Mouse (Mus musculus): ENCODE measurements at regions not wholly inside any gene's neighbourhood (a gene's known extent, or its start where the extent isn't known, plus 50 kb on each side); places are given as distances from the start of the nearest gene placed in this dataset.

- TF ChIP-seq POLR2A (IDR thresholded peaks at IDR 0.05; ENCODE audit: insufficient read depth, low read depth, low read length): no peak
- no peak for TF ChIP-seq CTCF (IDR thresholded peaks at IDR 0.05)
- TF ChIP-seq EP300 (IDR thresholded peaks at IDR 0.05; ENCODE audit: insufficient read depth, low read depth, low read length): no peak
- Histone ChIP-seq H3K27ac (no peak overlapping the region), H3K79me2 (replicated peaks; ENCODE audit: control insufficient read depth, insufficient read depth, low read length) (no peaks in the 10 kb centered on the region), H3K4me3 (no peak overlapping the region), H3K4me1 (ENCODE audit: control insufficient read depth, insufficient read depth, low read length) (no peaks in the 10 kb centered on the region), H3K36me3 (ENCODE audit: control insufficient read depth, insufficient read depth, low read length) (no peaks in the 10 kb centered on the region), H3K9ac (ENCODE audit: low read depth, low read length) (no peak overlapping the region), H3K27me3 (ENCODE audit: control insufficient read depth, insufficient read depth, low read length) (no peaks in the 10 kb centered on the region)
- WGBS: 89% methylated on average over 2 of the region's 2 CpGs
- DNase-seq: no peak
- intact Hi-C loops (cut with DNase I): no loop called here
These were observed 131.9 kb upstream of the Fn1 start for GRCm38 (mm10) chr1:71784880-71785279.

- Histone ChIP-seq H3K9ac (ENCODE audit: low read depth, low read length) (no peak overlapping the region), H3K4me1 (ENCODE audit: control insufficient read depth, insufficient read depth, low read length) (no peaks in the 10 kb centered on the region), H3K79me2 (replicated peaks; ENCODE audit: control insufficient read depth, insufficient read depth, low read length) (no peaks in the 10 kb centered on the region), H3K27ac (no peak overlapping the region), H3K36me3 (ENCODE audit: control insufficient read depth, insufficient read depth, low read length) (no peaks in the 10 kb centered on the region), H3K4me3 (no peak overlapping the region), H3K27me3 (ENCODE audit: control insufficient read depth, insufficient read depth, low read length) (no peaks in the 10 kb centered on the region)
- 87% methylated on average over 8 of the region's 8 CpGs for whole genome bisulfite sequencing
- TF ChIP-seq EP300 (IDR thresholded peaks at IDR 0.05; ENCODE audit: insufficient read depth, low read depth, low read length) (no peak), POLR2A (IDR thresholded peaks at IDR 0.05; ENCODE audit: insufficient read depth, low read depth, low read length) (no peak), CTCF (IDR thresholded peaks at IDR 0.05) (no peak)
- intact Hi-C loops (cut with DNase I): no loop called here
- no peak for DNase-seq
These were observed 125.3 kb upstream of the Fn1 start for GRCm38 (mm10) chr1:71778292-71778691.

GRCm38 (mm10) chr1:71775865-71776501 lies 123.0 kb upstream of the Fn1 start:
- intact Hi-C loops (cut with DNase I): no loop called here
- no peak overlapping the region for H3K4me3 ChIP-seq
- WGBS: 82% methylated on average over 19 of the region's 19 CpGs

GRCm38 (mm10) chr1:71772526-71772925 lies 119.5 kb upstream of the Fn1 start:
- H3K4me1 ChIP-seq (ENCODE audit: control insufficient read depth, insufficient read depth, low read length): no peaks in the 10 kb centered on the region
- 55% methylated on average over 2 of the region's 2 CpGs for WGBS
- no peaks in the 10 kb centered on the region for H3K79me2 ChIP-seq (replicated peaks; ENCODE audit: control insufficient read depth, insufficient read depth, low read length)
- no peak for DNase-seq
- no peak overlapping the region for H3K27ac ChIP-seq
- intact Hi-C loops (cut with DNase I): no loop called here
- no peaks in the 10 kb centered on the region for H3K27me3 ChIP-seq (ENCODE audit: control insufficient read depth, insufficient read depth, low read length)
- TF ChIP-seq CTCF (IDR thresholded peaks at IDR 0.05): no peak
- TF ChIP-seq POLR2A (IDR thresholded peaks at IDR 0.05; ENCODE audit: insufficient read depth, low read depth, low read length): no peak
- TF ChIP-seq EP300 (IDR thresholded peaks at IDR 0.05; ENCODE audit: insufficient read depth, low read depth, low read length): no peak
- no peaks in the 10 kb centered on the region for H3K36me3 ChIP-seq (ENCODE audit: control insufficient read depth, insufficient read depth, low read length)
- H3K4me3 ChIP-seq: no peak overlapping the region
- no peak overlapping the region for H3K9ac ChIP-seq (ENCODE audit: low read depth, low read length)

More at GRCm38 (mm10) chr1:71775865-71776501, 123.0 kb upstream of the Fn1 start:
- H3K27ac ChIP-seq: no peak overlapping the region
- no peaks in the 10 kb centered on the region for H3K27me3 ChIP-seq (ENCODE audit: control insufficient read depth, insufficient read depth, low read length)
- TF ChIP-seq POLR2A (IDR thresholded peaks at IDR 0.05; ENCODE audit: insufficient read depth, low read depth, low read length): no peak
- no peak for TF ChIP-seq EP300 (IDR thresholded peaks at IDR 0.05; ENCODE audit: insufficient read depth, low read depth, low read length)
- TF ChIP-seq CTCF (IDR thresholded peaks at IDR 0.05): no peak
- no peaks in the 10 kb centered on the region for H3K36me3 ChIP-seq (ENCODE audit: control insufficient read depth, insufficient read depth, low read length)
- H3K9ac ChIP-seq (ENCODE audit: low read depth, low read length): no peak overlapping the region
- DNase-seq: no peak
- no peaks in the 10 kb centered on the region for H3K79me2 ChIP-seq (replicated peaks; ENCODE audit: control insufficient read depth, insufficient read depth, low read length)
- no peaks in the 10 kb centered on the region for H3K4me1 ChIP-seq (ENCODE audit: control insufficient read depth, insufficient read depth, low read length)

GRCm38 (mm10) chr1:71771798-71772197 lies 118.8 kb upstream of the Fn1 start:
- 71% methylated on average over 6 of the region's 6 CpGs for WGBS
- no peaks in the 10 kb centered on the region for H3K79me2 ChIP-seq (replicated peaks; ENCODE audit: control insufficient read depth, insufficient read depth, low read length)
- no peaks in the 10 kb centered on the region for H3K4me1 ChIP-seq (ENCODE audit: control insufficient read depth, insufficient read depth, low read length)
- DNase-seq: no peak
- intact Hi-C loops (cut with DNase I): no loop called here
- TF ChIP-seq EP300 (IDR thresholded peaks at IDR 0.05; ENCODE audit: insufficient read depth, low read depth, low read length): no peak
- TF ChIP-seq POLR2A (IDR thresholded peaks at IDR 0.05; ENCODE audit: insufficient read depth, low read depth, low read length): no peak
- no peak for TF ChIP-seq CTCF (IDR thresholded peaks at IDR 0.05)
- no peaks in the 10 kb centered on the region for H3K36me3 ChIP-seq (ENCODE audit: control insufficient read depth, insufficient read depth, low read length)
- no peaks in the 10 kb centered on the region for H3K27me3 ChIP-seq (ENCODE audit: control insufficient read depth, insufficient read depth, low read length)
- no peak overlapping the region for H3K4me3 ChIP-seq
- no peak overlapping the region for H3K27ac ChIP-seq
- H3K9ac ChIP-seq (ENCODE audit: low read depth, low read length): no peak overlapping the region

GRCm38 (mm10) chr1:71769595-71769994 lies 116.6 kb upstream of the Fn1 start:
- TF ChIP-seq CTCF (IDR thresholded peaks at IDR 0.05) (no peak), EP300 (IDR thresholded peaks at IDR 0.05; ENCODE audit: insufficient read depth, low read depth, low read length) (no peak), POLR2A (IDR thresholded peaks at IDR 0.05; ENCODE audit: insufficient read depth, low read depth, low read length) (no peak)
- H3K4me1 ChIP-seq (ENCODE audit: control insufficient read depth, insufficient read depth, low read length): no peaks in the 10 kb centered on the region
- H3K27ac ChIP-seq: no peak overlapping the region
- H3K4me3 ChIP-seq: no peak overlapping the region
- DNase-seq: no peak
- no peaks in the 10 kb centered on the region for H3K79me2 ChIP-seq (replicated peaks; ENCODE audit: control insufficient read depth, insufficient read depth, low read length)
- intact Hi-C loops (cut with DNase I): no loop called here
- 66% methylated on average over 2 of the region's 2 CpGs for WGBS
- H3K36me3 ChIP-seq (ENCODE audit: control insufficient read depth, insufficient read depth, low read length): no peaks in the 10 kb centered on the region
- no peak overlapping the region for H3K9ac ChIP-seq (ENCODE audit: low read depth, low read length)
- H3K27me3 ChIP-seq (ENCODE audit: control insufficient read depth, insufficient read depth, low read length): no peaks in the 10 kb centered on the region
